Mouse (Mus musculus): ENCODE data around the gene Atg4b.

The Atg4b gene

DNA sequence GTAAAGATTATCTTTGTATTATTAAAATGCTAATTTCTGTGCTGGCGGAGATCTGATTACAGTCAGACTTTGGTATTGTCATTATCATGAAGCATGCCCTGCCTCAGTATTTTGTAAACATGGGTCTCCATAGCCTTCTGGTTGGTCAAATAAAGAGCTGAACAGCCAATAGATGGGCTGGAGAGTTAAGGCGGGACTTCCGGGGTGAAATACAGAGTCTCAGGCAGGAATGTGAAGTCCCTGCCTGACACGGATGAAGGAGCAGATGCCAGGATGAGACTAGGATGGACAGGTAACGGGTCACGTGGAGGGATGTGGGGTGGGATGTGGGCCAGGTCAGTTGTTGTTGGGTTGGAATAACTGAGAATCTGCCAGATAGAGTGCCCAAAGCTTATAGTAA lies at the start of gene Atg4b:
TSS of gene Atg4b (plus strand) at position 211 of the 400 bp plus-strand sequence.
- in situ Hi-C loops (cut with MboI; ENCODE audit: unreplicated experiment in 2 of 2) = loop anchor here in 1 of 2 experiments (10.0 kb wide), 1 partner anchor 54 kb away; the partner anchor contains the start of genes Dtymk and Ing5

DNA sequence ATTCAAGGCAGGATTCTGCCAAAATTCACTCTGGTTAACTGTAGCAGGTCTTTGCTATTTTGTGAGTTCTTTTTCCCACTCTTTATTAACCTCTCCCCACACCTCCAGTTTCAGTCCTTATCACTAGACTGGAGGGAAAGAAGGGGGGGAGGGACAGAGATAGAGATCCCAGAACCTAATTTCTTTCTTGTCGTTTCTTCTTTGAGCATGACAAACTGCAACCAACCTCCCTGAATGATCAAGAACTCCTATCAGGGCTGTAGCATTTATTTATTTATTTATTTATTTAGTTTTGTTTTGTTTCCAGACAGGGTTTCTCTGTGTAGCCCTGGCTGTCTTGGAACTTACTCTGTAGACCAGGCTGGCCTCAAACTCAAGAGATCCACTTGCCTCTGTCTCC lies 49.2 kb upstream of the Atg4b start:
- in situ Hi-C loops (cut with MboI; ENCODE audit: unreplicated experiment in 2 of 2) = no loop called here

DNA sequence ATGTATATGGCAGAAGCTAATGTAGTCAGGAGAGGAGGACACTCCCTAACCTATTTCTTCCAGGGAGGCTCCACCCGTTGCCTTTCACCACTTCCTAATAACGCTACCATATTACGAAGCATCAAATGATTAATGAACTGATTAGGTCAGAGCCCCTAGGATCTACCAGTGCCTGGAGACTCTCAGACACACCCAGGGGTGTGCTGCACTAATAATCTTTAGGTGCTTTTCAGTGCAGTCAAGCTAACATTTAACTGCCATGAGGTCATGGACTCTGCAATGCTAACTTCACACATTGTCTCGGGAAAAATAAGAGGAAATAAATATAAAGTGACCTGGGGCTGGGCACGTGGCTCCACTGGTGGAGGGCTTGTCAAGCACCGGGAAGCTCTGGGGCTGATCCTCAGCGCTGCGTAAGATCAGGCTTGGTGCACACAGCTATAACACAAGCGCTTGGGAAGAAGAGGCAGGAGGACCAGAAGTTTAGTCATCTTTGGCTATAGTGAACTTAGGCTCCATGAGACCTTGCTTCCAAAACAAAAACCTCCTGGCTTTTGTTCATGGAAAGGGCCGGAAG lies 47.7 kb upstream of the Atg4b start:
- in situ Hi-C loops (cut with MboI; ENCODE audit: unreplicated experiment in 2 of 2) = no loop called here

DNA sequence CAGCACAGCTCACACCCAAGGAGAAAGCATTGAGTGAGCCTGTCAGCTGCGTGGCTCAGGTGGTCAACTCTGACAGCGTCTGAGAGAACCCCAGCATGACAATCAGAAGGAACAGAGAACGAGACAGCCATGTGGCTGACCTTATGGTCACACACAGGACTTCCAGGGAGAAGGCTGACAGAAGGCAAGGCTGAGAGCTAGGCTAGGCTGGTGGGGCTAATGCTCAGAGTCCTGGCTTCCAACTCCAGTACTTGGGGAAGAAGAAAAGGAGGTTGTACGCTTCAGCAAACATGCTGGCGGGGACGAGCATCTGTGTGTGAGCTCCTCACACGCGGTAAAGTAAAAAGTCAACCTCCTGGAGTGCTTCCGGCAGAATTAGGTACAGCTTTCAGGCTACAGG lies 47.0 kb upstream of the Atg4b start:
- in situ Hi-C loops (cut with MboI; ENCODE audit: unreplicated experiment in 2 of 2) = no loop called here

DNA sequence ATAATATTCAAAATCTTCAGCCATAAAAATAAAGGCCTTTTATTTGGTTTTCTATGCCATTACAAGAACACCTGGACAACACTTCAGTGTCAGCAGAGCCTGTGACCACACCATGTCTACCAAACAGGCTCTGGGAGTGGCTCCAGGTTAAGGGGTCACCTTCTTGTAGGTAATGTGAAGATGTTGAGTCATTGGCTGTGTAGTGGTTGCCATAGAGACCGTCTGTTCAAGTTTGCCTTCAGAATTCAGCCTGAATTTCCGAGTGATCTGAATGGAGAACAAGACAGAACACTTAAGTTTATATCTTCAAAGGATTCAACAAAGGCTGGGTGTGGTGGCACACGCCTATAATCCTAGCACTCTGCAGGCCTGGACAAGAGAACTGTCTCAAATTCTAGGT lies 45.9 kb upstream of the Atg4b start:
- in situ Hi-C loops (cut with MboI; ENCODE audit: unreplicated experiment in 2 of 2) = no loop called here

DNA sequence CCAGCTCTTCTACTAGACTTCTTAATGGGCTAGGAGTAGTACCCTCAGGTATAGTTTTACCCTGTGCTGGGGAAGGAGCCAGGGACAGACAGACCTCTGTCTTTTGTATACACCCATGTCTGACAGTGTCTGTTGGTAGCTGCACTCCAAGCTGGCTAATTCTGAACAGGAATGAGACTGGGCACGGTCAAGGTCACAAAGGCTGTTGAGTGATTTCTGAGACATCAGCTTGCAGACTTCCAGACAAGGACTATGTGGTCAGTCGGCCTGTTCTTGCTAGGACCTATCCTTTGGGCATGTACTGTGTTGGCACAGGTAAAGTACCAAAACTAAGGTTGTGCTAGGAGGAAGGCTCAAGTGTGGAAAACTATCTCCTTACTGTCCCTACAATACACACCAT lies 35.1 kb upstream of the Atg4b start:
- in situ Hi-C loops (cut with MboI; ENCODE audit: unreplicated experiment in 2 of 2) = no loop called here

DNA sequence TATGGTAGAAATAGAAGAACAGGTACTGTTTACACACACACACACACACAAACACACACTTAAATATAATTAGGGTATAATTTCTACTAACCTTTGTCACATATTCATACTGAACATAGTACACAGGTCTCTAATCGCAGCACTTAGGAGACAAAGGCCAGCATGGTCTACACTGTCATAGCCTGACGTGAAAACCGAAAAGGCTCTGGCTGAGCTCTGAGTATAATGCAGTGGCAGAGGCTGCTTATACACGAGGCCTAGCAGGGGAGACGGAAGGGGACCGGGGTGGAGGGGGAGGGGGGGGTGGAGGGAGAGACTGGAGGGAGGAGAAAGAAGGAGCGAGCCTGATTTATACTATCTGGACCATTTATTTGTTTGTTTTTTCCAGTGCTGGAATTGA lies 29.7 kb upstream of the Atg4b start:
- in situ Hi-C loops (cut with MboI; ENCODE audit: unreplicated experiment in 2 of 2) = loop anchor here (10.0 kb wide), 3 partner anchors 207 to 547 kb away; partner anchors contain the start of gene Farp2 (in 1 of the 2)

DNA sequence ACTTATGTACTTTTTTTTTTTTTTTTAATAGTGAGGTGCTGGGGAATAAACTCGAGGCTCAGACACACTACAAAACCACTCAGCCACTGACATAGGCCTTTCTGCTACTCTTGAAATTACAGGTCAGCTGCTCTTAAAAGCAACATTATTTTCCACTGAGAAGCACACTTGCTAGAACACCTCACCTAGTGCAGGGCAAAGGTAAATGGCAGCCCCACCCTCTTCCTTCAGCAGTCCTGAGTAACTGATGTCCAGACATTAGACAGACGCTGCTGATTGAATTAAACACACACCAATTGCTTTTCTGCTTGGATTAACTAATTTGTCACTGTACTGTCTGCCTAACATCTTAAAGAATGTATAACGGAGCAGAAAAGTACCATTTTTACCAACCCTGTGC lies 26.7 kb upstream of the Atg4b start:
- in situ Hi-C loops (cut with MboI; ENCODE audit: unreplicated experiment in 2 of 2) = loop anchor here (5.0 to 10.0 kb wide), 5 partner anchors 57 to 767 kb away; partner anchors contain the start of gene Farp2 (in 1 of the 2)

DNA sequence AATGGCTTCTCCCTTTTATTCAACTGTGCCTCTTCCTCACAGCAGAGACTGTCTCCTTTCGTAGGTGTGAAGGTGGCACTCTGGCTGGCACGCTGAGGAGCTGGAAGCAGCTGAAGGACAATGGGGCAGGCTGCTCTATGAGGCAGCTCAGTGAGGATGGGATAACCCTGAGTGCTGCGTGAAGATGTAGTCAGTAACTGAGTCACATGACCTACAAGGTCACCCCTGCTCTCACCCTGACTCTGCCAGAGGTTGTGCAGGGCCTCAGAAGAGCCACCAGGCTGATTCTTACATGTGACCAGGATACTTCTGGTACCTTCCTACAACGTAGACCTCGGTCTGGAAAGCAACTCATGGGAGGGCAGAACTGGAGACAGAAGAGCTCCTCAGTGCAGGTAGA lies 25.6 kb upstream of the Atg4b start:
- in situ Hi-C loops (cut with MboI; ENCODE audit: unreplicated experiment in 2 of 2) = loop anchor here (5.0 to 10.0 kb wide), 5 partner anchors 58 to 768 kb away; partner anchors contain the start of gene Farp2 (in 1 of the 2)

DNA sequence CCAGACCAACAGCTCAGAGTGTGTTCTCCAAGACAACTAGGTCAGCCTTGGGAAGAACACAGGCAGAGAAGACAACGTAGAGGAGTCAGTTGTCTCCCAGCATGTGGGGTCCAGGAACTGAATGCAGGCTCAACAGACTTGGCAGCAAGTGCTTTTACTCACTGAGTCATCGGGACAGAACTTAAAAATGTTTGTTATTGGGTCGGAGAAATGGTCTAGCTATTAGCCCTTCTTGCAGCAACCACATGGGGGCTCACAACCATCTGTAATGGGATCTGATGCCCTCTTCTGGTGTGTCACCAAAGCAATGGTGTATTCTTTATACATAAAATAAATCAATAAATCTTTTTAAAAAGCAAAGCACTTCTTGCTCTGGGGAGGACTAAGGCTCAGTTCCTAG lies 25.2 kb upstream of the Atg4b start:
- in situ Hi-C loops (cut with MboI; ENCODE audit: unreplicated experiment in 2 of 2) = loop anchor here (5.0 to 10.0 kb wide), 5 partner anchors 59 to 769 kb away; partner anchors contain the start of gene Farp2 (in 1 of the 2)

DNA sequence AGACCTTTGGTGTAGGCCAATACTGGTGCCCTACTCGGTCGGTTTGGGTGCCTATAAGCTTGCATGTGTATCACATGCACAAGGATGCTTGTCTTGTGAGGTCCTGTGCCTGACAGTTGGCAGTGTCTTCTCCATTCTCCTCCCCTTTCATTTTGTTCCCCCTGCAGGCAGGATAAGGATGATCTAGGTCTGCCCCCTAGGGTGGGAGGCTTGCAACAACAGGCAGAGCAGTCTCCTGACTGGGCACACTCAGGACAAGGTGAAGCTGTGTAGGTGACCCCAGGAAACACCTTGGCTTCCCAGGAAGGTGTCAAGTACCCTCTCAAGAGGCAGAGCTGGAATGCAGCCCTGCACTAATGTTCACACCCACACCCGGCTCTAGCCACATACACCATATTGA lies 24.3 kb upstream of the Atg4b start:
- in situ Hi-C loops (cut with MboI; ENCODE audit: unreplicated experiment in 2 of 2) = loop anchor here (5.0 to 10.0 kb wide), 5 partner anchors 60 to 770 kb away; partner anchors contain the start of gene Farp2 (in 1 of the 2)

DNA sequence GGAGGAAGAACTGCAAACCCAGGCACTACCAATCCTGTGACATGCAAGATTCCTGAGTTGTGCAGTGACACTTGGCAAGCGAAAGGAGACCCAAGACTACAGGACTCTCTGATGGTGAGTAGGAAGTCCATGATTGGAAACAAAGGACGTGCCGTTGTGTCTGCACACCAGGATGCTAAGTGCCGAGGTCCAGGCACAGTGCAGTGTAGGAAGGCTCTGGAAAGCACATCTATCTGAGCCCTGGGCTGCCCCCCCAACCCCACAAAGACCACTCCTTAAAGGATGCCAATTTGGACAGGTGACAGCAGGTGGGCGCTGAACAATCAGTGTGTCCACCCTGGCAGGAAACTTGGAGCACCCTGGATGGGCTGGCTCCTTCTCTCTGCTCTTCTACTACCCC lies 20.2 kb upstream of the Atg4b start:
- in situ Hi-C loops (cut with MboI; ENCODE audit: unreplicated experiment in 2 of 2) = no loop called here

DNA sequence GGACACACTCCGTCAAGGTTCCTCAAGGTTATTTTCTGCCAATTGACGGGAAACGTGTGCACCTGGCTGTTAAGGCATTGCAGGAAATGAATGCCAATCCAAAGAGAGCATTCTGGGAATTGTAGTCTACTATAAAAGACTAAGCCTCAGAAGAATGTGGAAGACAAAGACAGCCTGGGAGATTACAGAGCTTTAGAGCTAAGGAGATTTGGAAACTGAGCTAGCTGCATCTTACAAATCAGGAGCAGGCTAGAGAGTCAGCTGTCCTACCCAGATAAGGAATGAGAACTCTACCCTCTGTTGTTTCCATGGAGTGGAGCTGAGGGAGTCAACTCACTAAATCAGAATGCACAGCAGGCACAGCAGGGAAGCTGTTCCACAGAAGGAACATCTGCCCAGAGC lies 19.4 kb upstream of the Atg4b start:
- in situ Hi-C loops (cut with MboI; ENCODE audit: unreplicated experiment in 2 of 2) = no loop called here

DNA sequence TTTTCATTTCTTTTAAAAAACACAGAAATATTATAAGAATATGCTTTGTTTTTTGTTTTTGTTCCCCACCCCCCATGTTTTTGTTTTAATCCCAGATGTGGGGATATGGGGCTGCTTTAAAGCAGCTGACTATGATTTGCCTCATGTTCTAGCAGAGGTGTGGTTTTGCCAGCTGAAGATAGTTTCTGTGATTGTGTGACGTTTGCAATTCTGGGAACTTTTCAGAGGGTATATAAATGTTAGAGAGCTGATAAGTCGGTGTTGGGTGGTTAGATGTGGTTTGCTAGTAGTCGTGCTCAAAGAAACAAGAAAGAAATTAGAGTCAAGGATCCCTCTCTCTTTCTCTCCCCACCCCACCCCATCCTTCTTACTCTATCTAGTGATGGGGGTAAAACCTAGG lies 15.4 kb upstream of the Atg4b start:
- in situ Hi-C loops (cut with MboI; ENCODE audit: unreplicated experiment in 2 of 2) = no loop called here

DNA sequence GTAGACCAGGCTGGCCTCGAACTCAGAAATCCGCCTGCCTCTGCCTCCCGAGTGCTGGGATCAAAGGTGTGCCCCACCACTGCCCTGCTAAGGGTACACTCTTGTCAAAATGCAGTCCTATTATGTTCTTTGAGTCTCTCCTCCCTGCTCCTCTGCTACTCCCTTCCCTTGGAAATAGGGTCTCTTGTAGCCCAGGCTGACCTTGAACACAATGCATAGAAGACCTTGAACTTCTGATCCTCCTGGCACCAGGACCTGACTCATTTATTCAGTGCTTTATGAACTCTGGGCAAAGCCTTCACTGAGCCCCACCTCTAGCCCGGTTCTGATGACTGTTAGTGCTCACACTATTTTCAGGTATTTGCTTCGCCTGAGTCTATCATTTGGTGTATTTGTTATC lies 13.6 kb upstream of the Atg4b start:
- in situ Hi-C loops (cut with MboI; ENCODE audit: unreplicated experiment in 2 of 2) = no loop called here

DNA sequence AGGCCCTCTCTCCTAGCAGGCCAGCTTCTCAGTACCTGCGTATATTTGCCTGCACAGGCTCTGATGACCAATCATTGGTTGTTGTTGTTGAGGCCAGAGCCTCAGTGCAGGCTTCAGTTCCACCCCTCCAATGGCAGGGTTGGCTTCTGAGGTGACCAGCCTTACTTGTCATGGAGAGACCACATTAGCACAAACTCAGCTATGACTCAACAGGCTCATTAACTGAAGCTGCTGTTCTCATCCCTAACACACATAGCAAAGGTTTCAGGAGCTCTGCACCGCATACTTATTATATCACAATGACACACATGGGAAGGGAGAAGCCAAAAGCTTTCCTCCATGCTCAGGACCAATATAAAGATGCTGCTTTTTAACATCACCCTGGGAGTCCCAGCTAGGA lies 10.6 kb upstream of the Atg4b start:
- in situ Hi-C loops (cut with MboI; ENCODE audit: unreplicated experiment in 2 of 2) = no loop called here

DNA sequence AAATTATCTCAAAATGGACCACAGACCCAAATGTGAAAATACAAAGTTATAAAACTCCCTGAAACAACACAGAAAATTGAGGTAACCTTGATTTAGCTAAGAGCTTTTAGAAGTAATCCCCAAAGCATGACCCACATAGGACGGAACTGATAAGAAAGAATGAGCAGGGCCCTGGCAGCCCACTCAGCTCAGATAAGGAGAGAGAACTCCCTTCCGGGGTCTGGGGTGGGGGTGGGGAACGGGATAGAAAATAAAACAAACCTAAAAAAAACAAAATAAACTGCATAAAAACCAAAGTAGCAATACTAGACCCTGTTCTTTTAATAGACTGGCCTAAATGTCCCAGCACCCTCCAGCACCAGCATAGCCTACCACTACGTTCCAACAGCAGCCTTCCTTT lies 9.3 kb upstream of the Atg4b start:
- in situ Hi-C loops (cut with MboI; ENCODE audit: unreplicated experiment in 2 of 2) = no loop called here

DNA sequence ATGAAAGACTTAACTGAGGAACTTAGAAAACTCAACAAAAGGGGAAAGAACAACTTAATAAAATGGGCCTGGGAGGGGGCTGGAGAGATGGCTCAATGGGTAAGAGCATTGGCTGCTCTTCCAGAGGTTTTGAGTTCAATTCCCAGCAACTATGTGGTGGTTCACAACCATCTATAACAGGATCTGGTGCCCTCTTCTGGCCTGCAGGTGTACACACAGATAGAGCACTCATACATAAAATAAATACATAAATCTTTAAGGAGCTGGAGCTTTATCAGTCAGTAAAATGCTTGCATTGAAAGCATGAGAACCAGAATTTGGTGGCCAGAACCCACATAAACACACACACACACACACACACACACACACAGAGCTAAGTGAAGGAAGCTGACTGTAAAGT lies 8.4 kb upstream of the Atg4b start:
- in situ Hi-C loops (cut with MboI; ENCODE audit: unreplicated experiment in 2 of 2) = no loop called here

DNA sequence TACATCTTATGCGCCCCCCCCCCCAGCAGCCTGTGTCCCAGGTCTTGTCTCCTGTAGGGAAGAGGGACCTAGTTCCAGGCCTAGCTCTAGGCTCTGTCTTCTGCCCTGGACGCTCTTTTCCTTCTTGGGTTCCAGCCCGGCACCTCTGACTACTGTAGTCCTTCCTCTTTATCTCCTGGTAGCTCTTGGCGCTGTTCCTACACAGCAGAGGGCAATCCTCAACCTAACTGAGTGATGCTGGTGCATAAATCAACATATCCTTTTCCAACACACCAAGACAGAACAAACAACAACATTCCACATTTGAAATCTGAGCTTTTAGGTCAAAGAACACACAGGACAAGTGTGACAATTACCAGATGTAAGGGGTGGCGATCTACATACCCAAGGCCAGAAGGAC lies 5.1 kb upstream of the Atg4b start:
- in situ Hi-C loops (cut with MboI; ENCODE audit: unreplicated experiment in 2 of 2) = no loop called here

DNA sequence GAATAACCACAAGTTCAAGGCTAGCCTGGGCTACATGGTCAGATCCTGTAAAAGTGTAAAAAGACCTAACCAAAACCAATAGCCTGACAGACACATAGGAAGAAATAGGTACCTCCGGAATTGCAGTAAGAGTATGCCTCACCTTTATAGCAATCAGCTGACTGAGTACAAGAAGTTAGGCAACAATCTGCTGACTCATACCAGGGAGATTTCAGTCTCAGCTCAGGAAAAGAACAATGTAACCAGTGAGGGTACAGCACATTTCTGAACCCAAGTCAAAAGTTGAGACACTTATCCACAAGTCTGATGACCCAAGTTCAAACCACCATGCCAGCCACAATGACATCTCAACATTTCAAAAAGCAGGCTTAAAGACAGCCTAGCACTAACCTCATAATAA lies 2.8 kb upstream of the Atg4b start:
- in situ Hi-C loops (cut with MboI; ENCODE audit: unreplicated experiment in 2 of 2) = no loop called here

DNA sequence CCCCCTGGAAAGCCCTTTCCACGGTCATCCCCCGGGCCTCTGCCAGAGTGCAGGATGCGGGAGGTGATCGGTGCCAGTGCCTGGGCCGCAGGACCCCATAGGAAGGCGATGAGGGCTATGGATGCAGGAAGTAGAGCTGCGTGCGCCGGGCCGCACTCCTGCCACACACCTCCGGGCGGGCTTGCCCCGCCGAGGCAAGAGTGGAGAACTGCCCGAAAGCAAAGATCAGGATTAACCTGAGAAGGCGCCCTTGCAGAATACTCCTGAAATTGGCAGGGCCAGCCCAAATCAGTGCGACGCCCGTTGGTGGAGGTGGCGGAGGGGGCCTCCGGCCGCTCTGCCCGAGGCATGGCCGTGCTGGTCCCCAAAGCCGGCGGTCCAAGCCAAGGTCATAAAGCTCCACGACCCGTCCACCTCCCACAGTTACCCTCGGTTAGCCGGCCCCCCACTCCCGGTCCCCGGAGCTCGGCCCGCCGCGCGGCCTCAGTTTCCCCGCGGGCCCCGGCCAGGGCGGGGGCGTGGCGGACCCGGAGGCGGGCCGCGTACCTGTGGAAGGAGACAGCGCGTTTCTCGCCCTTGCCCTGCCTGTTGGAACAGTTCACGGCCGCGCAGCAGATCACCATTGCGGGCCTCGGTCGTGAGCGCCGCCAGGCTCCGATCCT lies 2.7 kb downstream of the Atg4b start:
- in situ Hi-C loops (cut with MboI; ENCODE audit: unreplicated experiment in 2 of 2) = loop anchor here in 1 of 2 experiments (10.0 kb wide), 1 partner anchor 51 kb away; the partner anchor contains the start of genes Dtymk and Ing5
